Mouse (Mus musculus) left cerebral cortex, adult 11 months (tissue): ENCODE measurements around the gene Col4a2.

Experiments used
- DNase-seq: peaks from one replicate; pipeline ENCODE4 v3.0.0; 2022; ENCODE audit warnings: low spot score

Col4a2 gene

GRCm38 (mm10) chr8:11417762-11418161 lies 105.2 kb downstream of the Col4a2 start:
- DNase-seq = no peak

GRCm38 (mm10) chr8:11419232-11419631 lies 106.6 kb downstream of the Col4a2 start:
- peak; percentile 77 for DNase-seq

GRCm38 (mm10) chr8:11419645-11420044 lies 107.0 kb downstream of the Col4a2 start:
- DNase-seq = no peak

GRCm38 (mm10) chr8:11421105-11421504 lies 108.5 kb downstream of the Col4a2 start:
- DNase-seq = no peak

GRCm38 (mm10) chr8:11421968-11422367 lies 109.4 kb downstream of the Col4a2 start:
- DNase-seq = no peak

GRCm38 (mm10) chr8:11423091-11423490 lies 110.5 kb downstream of the Col4a2 start:
- DNase-seq = no peak

- DNase-seq = no peak
Observed at GRCm38 (mm10) chr8:11430688-11431087, 118.1 kb downstream of the Col4a2 start.

- peak; percentile 56 for DNase-seq
Observed at GRCm38 (mm10) chr8:11437862-11438261, 125.3 kb downstream of the Col4a2 start.

- DNase-seq = no peak
Observed at GRCm38 (mm10) chr8:11441291-11441690, 128.7 kb downstream of the Col4a2 start.

GRCm38 (mm10) chr8:11443611-11444010 lies 131.0 kb downstream of the Col4a2 start:
- DNase-seq = no peak

- no peak for DNase-seq
Observed at GRCm38 (mm10) chr8:11444216-11444615, 131.6 kb downstream of the Col4a2 start.

GRCm38 (mm10) chr8:11445790-11446189 lies 133.2 kb downstream of the Col4a2 start:
- DNase-seq = no peak

- no peak for DNase-seq
Observed at GRCm38 (mm10) chr8:11447910-11448570, 135.4 kb downstream of the Col4a2 start.

GRCm38 (mm10) chr8:11450184-11451113 lies 137.8 kb downstream of the Col4a2 start:
- DNase-seq = no peak

- DNase-seq = no peak
Observed at GRCm38 (mm10) chr8:11452152-11452551, 139.5 kb downstream of the Col4a2 start.

- DNase-seq = no peak
Observed at GRCm38 (mm10) chr8:11452559-11452958, 140.0 kb downstream of the Col4a2 start.

- no peak for DNase-seq
Observed at GRCm38 (mm10) chr8:11452974-11453373, 140.4 kb downstream of the Col4a2 start.

- DNase-seq = no peak
Observed at GRCm38 (mm10) chr8:11454228-11454627, 141.6 kb downstream of the Col4a2 start.

- no peak for DNase-seq
Observed at GRCm38 (mm10) chr8:11457278-11457677, 144.7 kb downstream of the Col4a2 start.

- DNase-seq = no peak
Observed at GRCm38 (mm10) chr8:11457981-11458836, 145.6 kb downstream of the Col4a2 start.

GRCm38 (mm10) chr8:11459016-11459415 lies 146.4 kb downstream of the Col4a2 start:
- no peak for DNase-seq

GRCm38 (mm10) chr8:11460934-11461333 lies 148.3 kb downstream of the Col4a2 start:
- DNase-seq = no peak
